Mouse (Mus musculus): ENCODE measurements around the gene Pex14.

- no peak for TF ChIP-seq CTCF (IDR thresholded peaks at IDR 0.05; ENCODE audit: low read depth, low read length)
- no peak for TF ChIP-seq POLR2A (IDR thresholded peaks at IDR 0.05; ENCODE audit: borderline replicate concordance, low read depth, low read length)
These were observed 26.4 kb upstream of the Pex14 start for GRCm38 (mm10) chr4:149126115-149126509.
